Mouse (Mus musculus): Measurements from ENCODE around the gene Gcdh. TPM values are rescaled to one million over a fixed set of nuclear protein-coding genes. Genes with fewer than 3 reads are reported as not detected.

Gene Gcdh
- polyA plus RNA-seq, 1 experiment from 2014 or later = 33.5 TPM

DNA sequence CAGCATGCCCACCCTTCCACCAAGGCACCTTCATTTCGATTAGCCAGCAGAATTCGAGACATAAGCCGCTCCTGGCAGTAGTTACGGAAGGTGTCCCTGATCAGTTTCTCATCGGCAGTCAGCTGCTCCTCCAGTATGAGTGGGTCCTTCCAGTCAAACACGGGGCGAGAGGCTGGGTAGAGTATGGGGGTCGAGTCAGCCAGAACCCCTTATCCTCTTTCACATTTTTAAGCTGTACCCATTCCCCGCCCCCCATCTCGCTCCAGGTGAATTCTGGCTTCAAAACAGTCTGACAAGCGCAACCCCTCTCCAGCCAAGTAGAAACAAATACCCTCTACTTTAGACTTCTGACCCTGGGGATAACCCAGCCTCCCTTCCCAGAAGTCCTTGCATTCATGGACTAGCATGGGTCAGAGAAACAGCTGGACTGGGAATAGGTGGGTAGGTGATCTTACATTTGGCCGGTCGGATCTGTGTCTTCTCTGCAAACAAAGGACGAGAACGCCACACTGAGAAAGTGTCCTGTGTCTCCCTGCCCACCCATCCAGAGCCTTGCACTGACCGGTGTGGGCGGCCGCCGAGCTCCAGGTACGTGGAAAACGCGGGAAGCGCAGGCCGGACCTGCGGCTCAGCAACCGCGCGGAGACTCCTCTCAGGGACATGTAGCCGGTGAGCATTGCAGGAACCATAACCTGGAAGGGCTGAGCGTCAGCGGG lies 570 bp downstream of the Gcdh start:
- no peaks in the 10 kb centered on the region for H3K27me3 ChIP-seq (ENCODE audit: control insufficient read depth, insufficient read depth, low read length)
- H3K4me2 ChIP-seq (ENCODE audit: low read depth, low read length) = peak overlapping the region; percentile 75
- H3K27ac ChIP-seq (ENCODE audit: low read depth, low read length) = no peak overlapping the region
- 12% methylated on average over 31 of the region's 31 CpGs for WGBS
- H3K9me3 ChIP-seq (ENCODE audit: control insufficient read depth, low read length) = no peaks in the 10 kb centered on the region
- H3K4me1 ChIP-seq (ENCODE audit: control insufficient read depth, insufficient read depth, low read length) = peaks cover 10% of the 10 kb centered on the region
- peaks cover 9% of the 10 kb centered on the region for H3K36me3 ChIP-seq (ENCODE audit: control insufficient read depth, insufficient read depth, low read length)
- peak overlapping the region; percentile 61 for H3K4me3 ChIP-seq (ENCODE audit: low read depth, low read length)
- peak overlapping the region; percentile 63 for H3K9ac ChIP-seq (replicated peaks; ENCODE audit: low read depth, low read length)
- peak; percentile 50 for ATAC-seq (ENCODE audit: low read depth)

- Histone ChIP-seq H3K4me1 (ENCODE audit: control insufficient read depth, insufficient read depth, low read length) (peaks cover 9% of the 10 kb centered on the region), H3K9me3 (ENCODE audit: control insufficient read depth, low read length) (no peaks in the 10 kb centered on the region), H3K4me3 (ENCODE audit: low read depth, low read length) (no peak overlapping the region), H3K27me3 (ENCODE audit: control insufficient read depth, insufficient read depth, low read length) (no peaks in the 10 kb centered on the region), H3K9ac (replicated peaks; ENCODE audit: low read depth, low read length) (no peak overlapping the region), H3K27ac (ENCODE audit: low read depth, low read length) (no peak overlapping the region), H3K4me2 (ENCODE audit: low read depth, low read length) (no peak overlapping the region), H3K36me3 (ENCODE audit: control insufficient read depth, insufficient read depth, low read length) (peaks cover 25% of the 10 kb centered on the region)
- no peak for ATAC-seq (ENCODE audit: low read depth)
- WGBS = 100% methylated on average over 1 of the region's 1 CpGs
Observed at GRCm38 (mm10) chr8:84889141-84889540, 4.6 kb downstream of the Gcdh start.

GRCm38 (mm10) chr8:84888280-84888679 lies 5.4 kb downstream of the Gcdh start:
- Histone ChIP-seq H3K27me3 (ENCODE audit: control insufficient read depth, insufficient read depth, low read length) (no peaks in the 10 kb centered on the region), H3K36me3 (ENCODE audit: control insufficient read depth, insufficient read depth, low read length) (peaks cover 25% of the 10 kb centered on the region), H3K4me1 (ENCODE audit: control insufficient read depth, insufficient read depth, low read length) (peaks cover 6% of the 10 kb centered on the region), H3K4me2 (ENCODE audit: low read depth, low read length) (no peak overlapping the region), H3K9ac (replicated peaks; ENCODE audit: low read depth, low read length) (no peak overlapping the region), H3K9me3 (ENCODE audit: control insufficient read depth, low read length) (no peaks in the 10 kb centered on the region), H3K4me3 (ENCODE audit: low read depth, low read length) (no peak overlapping the region), H3K27ac (ENCODE audit: low read depth, low read length) (no peak overlapping the region)
- WGBS = 86% methylated on average over 3 of the region's 3 CpGs
- no peak for ATAC-seq (ENCODE audit: low read depth)

GRCm38 (mm10) chr8:84884728-84885127 lies 9.0 kb downstream of the Gcdh start:
- Histone ChIP-seq H3K36me3 (ENCODE audit: control insufficient read depth, insufficient read depth, low read length) (peaks cover 18% of the 10 kb centered on the region), H3K4me1 (ENCODE audit: control insufficient read depth, insufficient read depth, low read length) (no peaks in the 10 kb centered on the region), H3K27me3 (ENCODE audit: control insufficient read depth, insufficient read depth, low read length) (no peaks in the 10 kb centered on the region), H3K9ac (replicated peaks; ENCODE audit: low read depth, low read length) (no peak overlapping the region), H3K27ac (ENCODE audit: low read depth, low read length) (no peak overlapping the region), H3K9me3 (ENCODE audit: control insufficient read depth, low read length) (no peaks in the 10 kb centered on the region), H3K4me3 (ENCODE audit: low read depth, low read length) (no peak overlapping the region), H3K4me2 (ENCODE audit: low read depth, low read length) (no peak overlapping the region)
- ATAC-seq (ENCODE audit: low read depth) = no peak
- WGBS = 86% methylated on average over 4 of the region's 4 CpGs

DNA sequence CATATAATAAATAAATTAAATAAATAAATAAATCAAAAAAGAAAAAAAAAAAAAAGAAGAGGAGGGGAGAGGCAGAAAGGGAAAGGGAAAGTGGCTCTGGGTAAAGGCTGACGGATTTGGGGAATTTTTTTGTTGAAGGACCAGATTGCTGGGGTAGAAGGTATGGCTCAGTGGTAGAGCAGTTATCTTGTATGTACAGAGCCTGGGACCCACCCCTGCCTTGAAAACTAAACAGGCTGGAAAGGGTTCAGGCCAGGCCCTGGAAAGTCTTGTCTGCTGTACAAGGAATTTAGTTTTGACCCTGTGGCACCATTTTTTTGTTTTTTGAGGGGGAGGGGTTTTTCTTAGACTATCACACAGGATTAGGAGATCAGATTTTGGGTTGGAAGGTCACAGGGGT lies 14.8 kb downstream of the Gcdh start:
- no peaks in the 10 kb centered on the region for H3K9me3 ChIP-seq (ENCODE audit: control insufficient read depth, low read length)
- ATAC-seq (ENCODE audit: low read depth) = no peak
- no peaks in the 10 kb centered on the region for H3K36me3 ChIP-seq (ENCODE audit: control insufficient read depth, insufficient read depth, low read length)
- H3K4me2 ChIP-seq (ENCODE audit: low read depth, low read length) = no peak overlapping the region
- no peak overlapping the region for H3K9ac ChIP-seq (replicated peaks; ENCODE audit: low read depth, low read length)
- no peak overlapping the region for H3K27ac ChIP-seq (ENCODE audit: low read depth, low read length)
- no peaks in the 10 kb centered on the region for H3K27me3 ChIP-seq (ENCODE audit: control insufficient read depth, insufficient read depth, low read length)
- H3K4me1 ChIP-seq (ENCODE audit: control insufficient read depth, insufficient read depth, low read length) = no peaks in the 10 kb centered on the region
- no peak overlapping the region for H3K4me3 ChIP-seq (ENCODE audit: low read depth, low read length)
- 79% methylated on average over 1 of the region's 1 CpGs for whole genome bisulfite sequencing

- H3K4me2 ChIP-seq (ENCODE audit: low read depth, low read length) = no peak overlapping the region
- H3K4me3 ChIP-seq (ENCODE audit: low read depth, low read length) = no peak overlapping the region
- H3K27ac ChIP-seq (ENCODE audit: low read depth, low read length) = no peak overlapping the region
- H3K36me3 ChIP-seq (ENCODE audit: control insufficient read depth, insufficient read depth, low read length) = no peaks in the 10 kb centered on the region
- H3K9ac ChIP-seq (replicated peaks; ENCODE audit: low read depth, low read length) = no peak overlapping the region
- WGBS = 89% methylated on average over 3 of the region's 3 CpGs
- peaks cover 4% of the 10 kb centered on the region; the same call in 1 of the 2 replicates for H3K27me3 ChIP-seq (ENCODE audit: control insufficient read depth, insufficient read depth, low read length)
- no peaks in the 10 kb centered on the region; the same call in 1 of the 2 replicates for H3K4me1 ChIP-seq (ENCODE audit: control insufficient read depth, insufficient read depth, low read length)
- no peaks in the 10 kb centered on the region for H3K9me3 ChIP-seq (ENCODE audit: control insufficient read depth, low read length)
- no peak for ATAC-seq (ENCODE audit: low read depth)
Observed at GRCm38 (mm10) chr8:84877297-84878035, 16.3 kb downstream of the Gcdh start.

- no peak overlapping the region for H3K4me2 ChIP-seq (ENCODE audit: low read depth, low read length)
- no peaks in the 10 kb centered on the region for H3K9me3 ChIP-seq (ENCODE audit: control insufficient read depth, low read length)
- H3K4me3 ChIP-seq (ENCODE audit: low read depth, low read length) = no peak overlapping the region
- ATAC-seq (ENCODE audit: low read depth) = no peak
- H3K27ac ChIP-seq (ENCODE audit: low read depth, low read length) = no peak overlapping the region
- WGBS = 93% methylated on average over 3 of the region's 3 CpGs
- no peak overlapping the region for H3K9ac ChIP-seq (replicated peaks; ENCODE audit: low read depth, low read length)
- peaks cover 3% of the 10 kb centered on the region; the same call in 1 of the 2 replicates for H3K36me3 ChIP-seq (ENCODE audit: control insufficient read depth, insufficient read depth, low read length)
- peaks cover 4% of the 10 kb centered on the region; the same call in 1 of the 2 replicates for H3K27me3 ChIP-seq (ENCODE audit: control insufficient read depth, insufficient read depth, low read length)
- no peaks in the 10 kb centered on the region; the same call in 1 of the 2 replicates for H3K4me1 ChIP-seq (ENCODE audit: control insufficient read depth, insufficient read depth, low read length)
Observed at GRCm38 (mm10) chr8:84874339-84874738, 19.4 kb downstream of the Gcdh start.

DNA sequence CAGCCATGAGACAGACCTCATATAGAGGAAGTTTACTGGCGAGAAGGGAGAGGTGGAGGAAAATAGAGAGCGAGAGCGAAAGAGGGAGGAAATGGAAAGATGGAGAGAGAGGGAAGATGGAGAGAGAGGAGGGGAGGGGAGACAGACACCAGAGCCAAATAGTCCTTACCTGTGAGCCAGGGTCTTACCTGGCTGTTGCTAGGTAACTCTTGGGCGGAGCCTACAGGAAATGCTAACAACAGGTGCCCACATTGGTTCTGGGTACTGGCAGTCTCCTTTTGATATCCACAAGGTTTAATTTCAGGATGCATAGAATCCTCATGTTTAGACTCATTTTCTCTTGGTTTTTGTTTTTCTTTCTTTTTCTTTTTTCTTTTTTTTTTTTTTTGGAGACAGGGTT lies 20.7 kb downstream of the Gcdh start:
- Histone ChIP-seq H3K27ac (ENCODE audit: low read depth, low read length) (no peak overlapping the region), H3K9ac (replicated peaks; ENCODE audit: low read depth, low read length) (no peak overlapping the region), H3K4me2 (ENCODE audit: low read depth, low read length) (peak overlapping the region; percentile 71), H3K27me3 (ENCODE audit: control insufficient read depth, insufficient read depth, low read length) (peaks cover 4% of the 10 kb centered on the region; the same call in 1 of the 2 replicates), H3K4me1 (ENCODE audit: control insufficient read depth, insufficient read depth, low read length) (no peaks in the 10 kb centered on the region; the same call in 1 of the 2 replicates), H3K4me3 (ENCODE audit: low read depth, low read length) (no peak overlapping the region; the same call in 1 of the 2 replicates), H3K9me3 (ENCODE audit: control insufficient read depth, low read length) (no peaks in the 10 kb centered on the region), H3K36me3 (ENCODE audit: control insufficient read depth, insufficient read depth, low read length) (peaks cover 16% of the 10 kb centered on the region; the same call in 1 of the 2 replicates)
- WGBS = 73% methylated on average over 4 of the region's 4 CpGs
- no peak for ATAC-seq (ENCODE audit: low read depth)

All from neural tube, embryonic 14.5 days (tissue).